Mouse (Mus musculus): Measurements from ENCODE around the gene Lrrc4.

Lrrc4 gene

DNA sequence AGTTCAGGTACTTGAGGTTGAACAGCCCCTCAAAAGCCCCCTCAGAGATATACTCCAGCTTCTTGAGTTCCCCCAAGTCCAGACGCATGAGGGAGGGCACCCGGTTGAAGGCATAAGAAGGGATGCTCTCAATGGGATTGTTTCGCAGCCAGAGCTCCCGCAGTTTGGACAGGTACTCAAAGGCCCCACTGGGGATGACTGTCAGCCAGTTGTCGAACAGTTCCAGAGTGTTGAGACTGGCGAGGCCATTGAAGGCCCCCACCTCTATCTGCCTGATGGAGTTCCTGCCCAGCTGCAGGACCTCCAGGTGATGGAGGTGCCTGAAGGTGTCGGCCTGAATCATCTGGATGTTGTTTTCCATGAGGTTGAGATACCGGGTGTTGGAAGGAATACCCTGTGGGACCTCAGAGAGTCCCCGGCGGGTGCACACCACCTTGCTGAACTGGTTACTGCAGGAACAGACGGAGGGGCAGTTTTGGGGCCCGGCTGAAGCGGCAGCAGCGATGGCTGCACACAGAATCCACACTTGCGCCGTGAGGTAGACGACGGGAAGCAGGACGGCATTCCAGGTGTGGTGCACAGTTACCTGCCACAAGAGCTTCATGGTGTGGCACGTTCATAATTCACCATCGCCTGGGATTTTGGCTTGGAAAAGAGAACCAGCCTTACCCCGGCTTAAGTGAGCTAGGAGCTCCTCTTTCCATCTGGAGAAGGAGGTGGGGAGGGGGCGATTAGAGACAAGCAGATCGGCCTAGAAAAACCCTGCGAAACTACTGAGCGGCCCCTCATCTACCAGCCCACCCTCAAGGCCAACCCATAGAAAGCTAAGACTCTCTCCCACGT, at the start of gene Lrrc4:
Lrrc4 (minus strand) TSS at position 737 of the 843 bp plus-strand sequence.
- no peak for DNase-seq

DNA sequence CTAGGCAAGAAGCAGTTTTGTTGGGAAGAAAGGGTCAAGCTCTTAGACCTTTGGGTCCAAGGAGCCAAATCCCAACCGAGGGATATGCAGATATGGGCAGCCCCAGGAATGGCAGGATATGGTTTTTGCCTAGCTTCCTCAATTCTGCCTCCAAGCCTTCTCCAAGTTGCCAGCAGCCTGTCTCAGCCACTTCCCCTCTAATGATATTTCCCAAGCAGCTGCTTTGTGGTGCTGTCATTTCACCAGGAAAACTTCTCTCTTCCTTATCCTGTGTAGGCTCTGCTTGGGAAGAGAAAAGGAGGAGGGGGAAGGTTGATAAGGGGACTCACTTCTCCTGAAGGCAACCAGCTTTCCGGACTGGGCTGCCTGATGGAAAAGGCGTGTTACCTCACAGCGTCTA, 49.4 kb upstream of the Lrrc4 start:
- DNase-seq = peak; percentile 8 to 25

DNA sequence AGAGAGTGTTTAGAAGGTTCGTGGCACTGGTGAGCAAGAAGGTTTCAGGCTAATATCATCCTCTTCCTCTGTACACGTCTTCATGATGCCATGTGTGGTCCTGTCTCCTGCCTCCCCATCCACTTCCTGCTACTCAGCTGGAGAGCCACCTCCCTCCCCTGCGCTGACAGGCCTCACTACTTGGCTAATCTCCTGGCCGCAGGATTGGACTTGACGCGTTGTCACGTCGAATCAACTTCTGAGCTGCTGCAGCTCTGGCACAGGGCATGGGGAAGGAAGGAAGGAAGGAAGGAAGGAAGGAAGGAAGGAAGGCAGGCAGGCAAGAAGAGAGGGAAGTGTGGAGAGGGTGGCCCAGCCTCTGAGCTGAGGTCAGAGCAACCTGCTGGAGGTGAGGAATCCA, 47.8 kb upstream of the Lrrc4 start:
- no peak for DNase-seq

DNA sequence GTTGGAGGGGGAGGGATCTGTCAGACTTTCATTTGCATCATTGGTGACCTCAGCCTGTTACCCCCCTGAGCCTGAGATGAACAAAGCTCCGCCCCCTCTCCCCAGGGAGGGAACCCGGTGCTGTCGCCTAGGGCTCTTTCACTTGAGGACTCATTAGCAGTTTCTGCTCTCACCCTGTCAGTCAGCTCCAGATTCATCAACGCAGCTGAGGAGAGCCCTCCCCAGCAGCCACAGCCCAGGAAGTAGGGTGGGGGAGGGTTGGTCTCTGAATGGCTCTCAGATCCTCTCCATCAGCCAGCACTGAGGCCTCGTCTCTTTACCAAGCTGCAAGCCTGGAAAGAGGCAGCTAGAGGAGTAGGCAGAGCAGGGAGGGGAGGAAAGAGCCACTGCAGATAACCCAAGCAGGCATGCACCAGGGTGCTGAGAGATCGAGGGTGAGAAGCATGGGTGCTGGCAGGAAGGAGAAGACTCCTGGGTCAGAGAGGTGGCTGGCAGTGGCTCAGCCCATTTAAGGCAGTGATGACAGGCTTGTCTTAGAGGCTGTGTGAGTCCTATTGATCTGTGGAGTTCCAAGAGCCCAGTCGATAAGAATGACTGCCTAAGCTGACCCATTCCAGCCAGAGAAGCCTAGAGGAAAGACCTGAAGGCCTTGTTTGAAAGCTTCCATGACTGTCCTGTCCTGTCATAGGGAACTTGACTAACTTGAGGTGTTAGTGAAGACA, 46.6 kb upstream of the Lrrc4 start:
- DNase-seq = no peak

DNA sequence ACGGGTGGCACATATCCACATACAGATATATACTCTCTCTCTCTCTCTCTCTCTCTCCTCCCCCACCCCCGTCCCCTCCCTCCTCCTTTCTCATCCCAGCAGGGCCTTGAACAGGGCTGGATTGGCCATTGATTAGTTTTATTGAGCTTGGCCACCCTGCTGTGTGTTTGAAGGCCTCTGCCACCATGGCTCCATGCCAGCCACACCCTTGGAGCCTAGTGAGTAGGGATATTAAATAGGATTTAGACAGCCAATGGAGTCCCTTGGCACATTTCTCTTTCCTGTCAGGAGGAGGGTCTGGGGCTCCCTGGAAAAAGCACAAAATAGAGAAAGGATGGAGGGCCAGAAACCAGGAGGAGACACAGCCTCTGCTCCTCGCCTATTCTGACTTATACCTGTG, 44.9 kb upstream of the Lrrc4 start:
- no peak for DNase-seq

DNA sequence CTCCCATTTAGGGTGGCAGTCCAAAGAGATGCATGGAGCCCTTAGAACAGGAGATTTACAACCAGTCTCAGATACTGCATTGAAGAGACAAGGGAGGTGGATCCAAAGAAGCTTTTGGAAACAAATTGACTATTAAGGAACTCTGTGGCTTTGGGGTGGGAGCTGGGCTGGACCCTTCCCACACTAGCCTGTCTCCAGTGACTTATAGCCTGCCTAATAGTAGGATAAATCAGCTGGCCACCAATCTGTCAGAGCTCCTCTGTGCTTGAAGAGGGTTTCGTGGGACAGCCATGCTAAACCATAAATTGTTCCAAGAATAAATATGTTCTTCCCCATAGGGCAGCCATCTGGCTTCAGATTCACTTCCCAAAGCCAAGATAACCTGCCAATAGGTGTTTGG, 43.8 kb upstream of the Lrrc4 start:
- no peak for DNase-seq

DNA sequence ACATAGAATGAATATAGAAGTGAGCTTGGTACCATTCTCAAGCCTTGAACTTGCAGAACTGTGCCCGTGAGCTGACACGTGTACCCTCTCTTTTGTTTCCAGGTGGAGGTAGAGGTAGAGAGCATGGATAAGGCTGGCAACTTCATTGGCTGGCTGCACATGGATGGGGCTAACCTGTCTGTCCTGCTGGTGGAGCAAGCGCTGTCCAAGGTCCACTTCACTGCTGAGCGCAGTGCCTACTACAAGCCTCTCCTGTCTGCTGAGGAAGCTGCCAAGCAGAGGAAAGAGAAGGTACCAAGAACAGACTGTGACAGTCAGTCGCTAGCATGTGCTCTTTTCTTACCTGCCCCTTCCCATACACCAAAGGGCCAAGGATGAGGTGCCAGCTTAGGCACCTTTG, 43.2 kb upstream of the Lrrc4 start:
- DNase-seq = peak in 1 of 2 experiments; percentile 9

DNA sequence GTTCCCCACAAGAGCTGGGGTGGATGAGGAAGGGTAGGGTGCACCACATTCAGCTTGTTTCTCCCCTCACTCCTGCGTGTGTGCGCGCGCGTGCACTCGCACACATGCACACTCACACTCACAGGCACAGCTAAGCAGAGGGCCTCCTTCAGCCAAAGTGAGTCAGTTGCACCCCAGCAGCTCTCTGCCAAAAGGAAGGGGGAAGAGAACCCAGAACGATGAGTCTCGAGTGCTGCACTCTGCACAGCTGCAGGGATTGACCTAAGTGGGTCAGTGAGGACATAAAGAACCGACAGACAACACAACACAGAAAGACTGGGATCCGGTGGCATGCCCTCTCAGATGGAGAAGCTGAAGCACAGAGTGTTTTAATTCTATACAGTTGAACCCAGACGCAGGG, 42.5 kb upstream of the Lrrc4 start:
- no peak for DNase-seq

DNA sequence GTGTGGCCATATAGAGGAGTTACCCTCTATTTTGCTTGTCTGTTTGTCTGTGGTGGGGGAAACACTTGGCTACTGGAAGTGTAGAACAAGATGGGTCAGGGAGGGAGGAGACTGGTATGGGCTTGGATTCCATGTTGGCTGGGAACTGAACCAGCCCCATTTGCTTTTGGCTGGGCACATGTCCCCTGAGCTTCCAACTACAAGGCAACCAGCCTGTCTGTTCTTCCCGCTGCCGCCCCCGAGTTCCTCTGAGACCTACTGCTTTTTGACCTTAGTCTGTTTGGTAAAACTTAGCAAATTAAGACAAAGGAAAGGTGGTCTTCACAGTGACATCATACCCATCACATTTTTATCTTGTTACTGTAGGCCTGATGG, 40.9 kb upstream of the Lrrc4 start:
- DNase-seq = no peak

DNA sequence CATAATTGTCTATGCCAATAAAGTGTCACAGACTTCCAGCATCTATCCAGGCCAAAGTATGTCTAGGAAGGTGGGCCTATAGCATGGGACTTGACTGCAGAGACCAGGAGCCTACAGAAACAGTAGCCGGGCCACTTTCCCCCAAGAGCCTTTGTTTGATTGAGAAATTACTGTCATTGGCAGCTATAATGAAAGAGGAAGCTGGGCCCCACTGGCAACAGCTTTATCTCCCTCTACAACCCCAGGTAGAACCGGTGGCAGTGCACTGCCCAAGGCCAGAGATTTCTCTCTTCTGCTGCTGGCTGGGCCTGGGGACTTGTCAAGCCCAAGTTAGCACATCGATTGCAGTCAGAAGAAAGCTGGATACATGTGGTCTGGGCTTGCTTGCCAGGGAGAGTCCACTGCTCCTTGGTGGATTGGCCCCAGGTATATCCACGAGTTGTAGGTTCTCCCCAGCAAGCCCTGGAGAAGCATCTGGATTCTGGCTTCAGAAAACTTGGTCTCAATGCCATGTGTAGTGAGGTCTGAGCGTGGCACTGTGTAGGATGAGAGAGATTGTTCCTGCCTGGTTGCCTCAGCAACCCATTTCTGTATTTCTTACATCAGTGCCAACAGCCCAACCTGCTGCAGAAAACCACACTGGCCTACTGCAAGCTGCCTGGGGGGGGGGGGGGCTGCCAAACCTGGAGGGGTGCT, 40.3 kb upstream of the Lrrc4 start:
- DNase-seq = no peak

DNA sequence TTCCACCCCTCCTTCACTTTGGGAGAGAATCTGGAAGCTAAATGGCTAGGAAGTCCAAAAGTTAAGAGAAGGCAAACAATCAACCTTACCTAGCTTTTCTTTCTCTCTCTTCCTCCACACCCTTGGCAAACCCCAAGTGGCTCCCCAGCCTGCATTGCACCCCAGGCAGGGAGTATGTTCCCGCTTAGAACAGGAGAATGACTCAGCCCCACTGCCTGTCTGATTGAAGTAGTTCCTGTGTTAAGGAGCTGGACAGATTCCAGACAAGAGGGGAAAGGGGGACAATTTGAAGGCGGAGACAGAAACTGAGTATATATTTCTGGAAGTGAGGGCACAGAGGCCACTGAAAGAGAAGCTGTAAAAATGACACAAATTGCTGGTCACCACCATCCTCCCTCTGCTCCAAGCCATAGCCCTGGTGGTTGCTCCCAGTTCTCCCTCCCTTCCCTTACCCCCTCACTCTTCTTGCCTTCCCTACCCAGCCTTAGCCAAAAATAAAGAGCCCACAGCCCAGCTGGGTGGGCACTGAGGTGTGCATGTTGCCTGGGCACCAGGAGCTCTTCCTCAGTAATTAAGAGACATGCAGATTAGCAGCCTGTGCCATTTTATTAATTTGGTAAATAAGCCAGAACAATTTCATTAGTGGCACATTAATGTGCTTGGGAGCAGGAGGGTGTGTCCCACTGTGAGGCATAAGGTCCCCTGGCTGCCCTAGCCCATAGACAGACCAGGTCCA, 36.1 kb upstream of the Lrrc4 start:
- no peak for DNase-seq

DNA sequence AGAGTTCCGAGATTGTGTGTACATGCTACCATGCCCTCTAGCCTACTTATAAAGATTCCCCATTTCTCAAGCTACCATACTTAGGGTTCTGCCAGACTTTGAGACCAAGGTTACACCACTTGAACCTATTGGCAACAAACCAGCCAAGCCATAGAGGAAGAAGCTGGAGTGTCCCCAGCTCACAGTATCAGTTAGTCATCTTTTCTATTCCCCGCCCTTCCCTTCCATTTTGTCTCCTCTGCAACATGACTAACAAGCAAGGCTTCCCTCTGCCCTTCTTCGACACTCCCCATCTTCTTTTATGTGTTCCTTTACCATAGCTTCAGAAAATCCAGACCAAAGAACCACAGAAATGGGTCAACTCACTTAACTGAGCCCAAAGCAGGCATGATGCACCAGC, 34.7 kb upstream of the Lrrc4 start:
- DNase-seq = no peak

DNA sequence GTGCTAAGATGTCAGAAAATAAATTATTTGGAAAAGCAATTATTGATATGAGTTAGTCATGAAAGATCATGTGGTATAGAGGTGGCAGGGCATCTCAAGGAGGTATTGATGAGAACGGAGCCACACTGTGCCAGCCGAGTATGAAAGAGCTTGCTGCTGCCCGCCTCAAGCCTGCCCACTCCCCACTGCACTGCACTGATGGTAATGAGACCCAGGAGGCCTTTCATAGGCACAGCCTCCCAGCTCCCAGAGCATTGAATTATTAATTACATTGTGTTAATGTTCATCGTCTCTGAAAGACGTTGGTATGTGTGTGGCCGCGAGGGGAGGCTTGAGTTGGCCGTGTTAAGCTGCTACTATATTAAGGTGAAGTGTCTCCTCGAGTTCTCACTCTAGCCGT, 33.6 kb upstream of the Lrrc4 start:
- DNase-seq = no peak

DNA sequence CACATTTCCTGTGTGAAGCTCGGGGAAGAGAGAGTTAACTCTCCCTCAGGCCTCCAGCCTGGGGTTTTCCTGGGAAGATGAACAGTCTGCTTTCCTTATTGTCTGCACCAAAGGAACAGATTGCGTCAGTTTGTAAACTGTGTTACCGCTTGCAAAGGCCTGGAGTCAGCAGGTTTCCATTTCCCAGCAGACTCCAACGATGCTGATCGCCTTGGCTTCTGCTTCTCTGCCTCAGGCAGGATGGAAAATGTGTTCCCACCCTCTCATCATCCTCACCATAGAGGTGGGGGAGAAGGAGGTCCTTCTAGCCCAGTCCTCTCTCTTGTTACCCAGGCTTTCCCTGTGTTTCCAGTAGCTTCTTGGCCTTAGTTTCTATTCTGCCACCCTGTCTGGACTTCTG, 33.1 kb upstream of the Lrrc4 start:
- no peak for DNase-seq

DNA sequence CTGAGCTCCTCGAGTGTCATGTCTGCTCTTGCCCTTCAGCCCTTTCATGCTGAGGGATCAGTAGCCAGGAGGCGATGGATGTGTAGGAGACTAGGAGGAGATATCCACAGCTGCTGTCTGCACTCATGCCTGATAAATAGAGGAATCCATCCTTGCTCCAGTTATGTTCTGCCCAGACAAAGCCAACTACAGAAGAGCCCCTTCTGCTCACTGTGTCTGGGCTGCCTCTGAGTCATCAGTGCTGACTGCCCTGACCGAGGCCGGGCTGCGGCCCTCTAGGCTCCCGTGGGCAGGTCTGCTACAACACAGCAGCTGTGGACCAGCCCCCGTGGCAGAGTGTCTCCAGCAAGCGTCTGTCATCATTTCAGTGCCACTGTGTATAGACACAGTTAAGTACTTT, 30.8 kb upstream of the Lrrc4 start:
- DNase-seq = no peak

DNA sequence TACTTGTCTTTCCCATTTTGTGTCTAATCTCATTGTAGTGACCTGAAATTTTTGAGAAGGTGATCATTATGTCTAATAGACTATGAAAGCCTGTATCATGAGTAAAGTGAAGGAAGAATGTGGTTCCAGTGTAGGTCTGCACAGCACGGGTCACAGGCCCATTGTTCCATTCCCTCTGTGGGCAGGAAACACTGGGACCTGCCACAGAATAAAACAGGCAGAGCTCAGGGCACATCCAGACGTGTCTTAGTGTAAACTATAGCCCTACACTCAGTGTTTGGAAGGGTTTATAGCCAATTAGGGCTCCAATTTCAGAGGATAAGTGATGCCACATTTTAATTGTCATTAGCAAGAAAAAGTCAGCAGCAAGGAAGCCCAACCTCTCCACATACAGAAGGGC, 29.4 kb upstream of the Lrrc4 start:
- DNase-seq = no peak

DNA sequence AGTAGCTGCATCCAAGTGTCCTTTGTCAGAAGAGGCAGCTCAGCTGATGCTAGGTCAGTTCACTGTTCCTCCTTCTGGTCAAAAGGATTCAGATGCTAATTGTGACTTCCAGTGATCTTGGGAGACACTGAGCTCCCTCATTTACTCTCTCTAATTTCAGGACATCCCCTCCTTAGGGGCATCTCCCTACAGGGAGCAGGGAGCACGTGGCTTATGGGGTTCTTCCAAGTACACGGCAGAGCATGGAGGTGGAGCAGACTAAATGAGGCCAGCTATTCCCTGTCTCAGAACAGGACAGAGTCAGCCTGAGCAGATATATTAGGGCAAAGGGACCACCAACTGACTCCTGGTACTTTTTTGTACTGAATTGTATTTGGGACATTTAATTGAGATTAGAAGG, 28.9 kb upstream of the Lrrc4 start:
- no peak for DNase-seq

DNA sequence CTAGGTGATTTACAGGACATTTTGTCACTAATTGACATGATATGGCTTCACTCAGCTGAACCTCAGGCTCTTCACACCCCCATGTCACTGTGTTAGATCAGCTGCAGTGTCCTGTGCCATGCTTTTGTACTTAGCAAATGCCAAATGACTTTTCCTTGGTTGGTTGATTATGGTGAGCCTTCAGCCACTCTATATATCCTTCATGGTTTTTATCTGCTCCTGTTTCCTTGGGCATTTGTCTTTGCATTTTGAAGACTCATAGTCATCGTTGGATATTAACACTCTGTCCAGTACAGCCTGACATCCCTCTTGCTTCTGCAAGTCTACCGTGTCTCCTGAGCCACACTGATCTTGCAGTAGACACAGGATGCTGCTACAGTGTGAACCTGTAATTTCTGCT, 27.5 kb upstream of the Lrrc4 start:
- no peak for DNase-seq

DNA sequence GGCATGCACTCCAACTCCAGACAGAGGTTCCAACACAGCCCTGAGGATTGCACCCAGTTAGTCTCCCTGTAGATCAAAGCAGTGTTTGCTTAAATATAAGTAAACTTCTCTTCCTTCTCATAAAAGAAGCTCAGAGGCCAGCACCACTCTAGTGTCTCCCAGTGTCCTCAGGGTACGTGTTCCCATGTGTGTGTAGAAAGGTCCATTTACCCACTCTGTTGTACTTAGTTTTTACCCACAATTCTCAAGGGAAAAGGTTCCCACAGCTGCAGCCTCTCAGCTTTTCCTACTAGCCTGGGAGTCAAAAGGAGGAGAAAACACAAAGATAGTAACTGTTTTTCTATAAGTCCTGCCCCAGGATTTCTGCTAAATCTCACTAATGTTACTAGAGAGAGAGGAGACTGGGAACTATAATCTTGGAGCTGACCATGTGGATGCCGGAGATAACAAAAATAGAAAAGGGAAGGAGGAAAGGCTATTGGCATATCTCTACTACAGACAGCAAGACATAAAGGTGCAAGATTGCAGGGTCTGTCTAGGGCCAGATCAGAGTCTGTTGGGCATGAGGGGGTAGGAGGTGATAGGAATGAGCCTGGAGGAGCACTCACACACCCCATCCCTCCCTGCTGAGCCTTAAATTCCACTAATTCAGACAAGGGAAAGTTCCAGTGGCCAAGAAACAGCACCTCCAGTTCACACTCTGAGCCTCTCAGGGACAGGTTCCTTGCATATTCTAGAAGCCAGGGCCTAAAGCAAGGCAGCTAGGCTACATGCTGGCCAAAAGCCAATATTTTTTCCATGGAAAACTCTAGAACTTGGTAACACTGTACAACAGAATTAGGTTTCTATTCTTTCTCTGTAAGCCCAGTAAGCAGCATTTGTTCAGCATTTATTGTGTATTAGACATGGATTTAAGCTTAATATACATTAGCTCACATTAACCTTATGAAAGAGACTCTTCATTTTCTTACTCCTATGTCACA, 25.9 kb upstream of the Lrrc4 start:
- no peak for DNase-seq

DNA sequence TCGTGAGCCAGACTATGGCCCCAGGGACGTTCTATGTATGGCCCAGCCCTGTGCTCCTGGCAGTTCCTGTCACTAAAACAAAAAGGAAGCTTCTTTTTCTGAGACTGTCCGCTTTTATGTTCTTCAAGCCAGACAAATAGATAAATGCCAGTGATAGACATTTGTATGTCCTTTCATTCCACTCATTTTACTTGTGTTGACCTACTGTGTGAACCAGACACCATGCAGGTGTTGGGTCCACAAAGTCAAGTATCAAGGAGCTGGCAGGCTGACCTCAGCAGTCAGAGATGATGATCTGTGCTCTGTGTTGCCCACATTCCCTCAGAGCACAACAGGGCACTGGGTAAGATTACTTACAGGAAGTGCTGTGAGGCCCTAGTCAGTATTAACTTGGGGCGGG, 25.2 kb upstream of the Lrrc4 start:
- no peak for DNase-seq

DNA sequence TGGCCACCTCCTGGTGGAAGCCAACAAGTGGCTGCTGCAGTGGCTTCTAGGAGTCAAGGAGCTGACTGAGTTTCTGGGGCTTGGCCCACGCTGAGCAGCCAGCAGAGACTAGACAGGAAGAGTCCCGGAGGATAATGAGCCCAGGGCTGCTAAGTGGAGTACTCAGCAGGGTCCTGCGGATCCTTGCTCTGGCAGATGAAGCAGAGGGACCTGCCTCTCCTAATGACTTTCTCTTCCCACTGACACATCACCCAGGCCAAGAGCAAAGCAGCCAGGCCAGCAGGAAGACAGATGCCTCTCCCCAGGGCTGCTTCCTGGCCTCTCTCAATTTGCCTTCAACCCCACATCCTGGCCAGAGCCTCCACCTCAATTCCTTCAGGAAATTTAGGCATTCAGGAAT, 23.9 kb upstream of the Lrrc4 start:
- DNase-seq = no peak

DNA sequence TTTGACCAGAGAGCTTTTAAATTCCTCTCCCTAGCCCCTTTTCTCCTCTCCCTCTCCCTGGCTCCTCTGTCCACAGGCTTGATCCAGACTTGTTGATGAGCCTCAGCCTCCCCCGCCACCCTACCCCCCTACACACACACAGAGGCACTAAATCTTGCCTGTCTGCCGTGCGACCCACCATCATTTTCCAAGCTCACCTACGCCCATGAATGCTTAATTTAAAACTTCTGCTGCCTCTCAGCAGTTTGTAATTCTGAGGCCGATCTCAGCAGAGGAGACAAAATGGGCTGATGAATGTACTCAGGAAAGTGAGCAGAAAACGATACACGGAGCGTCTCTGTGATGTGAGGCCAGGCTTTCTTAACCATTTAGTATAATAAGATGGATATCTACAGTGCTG, 23.1 kb upstream of the Lrrc4 start:
- DNase-seq = no peak
